Mouse (Mus musculus): ENCODE measurements around the gene Atp5e. TPM values are rescaled to one million over a fixed set of nuclear protein-coding genes. Genes with fewer than 3 reads are reported as not detected.

The Atp5e gene
- polyA plus RNA-seq, 1 experiment from 2014 or later, result 556 TPM

GRCm38 (mm10) chr2:174472818-174473549, 9.1 kb upstream of the Atp5e start, which contains the start of gene Prelid3b:
Gene Prelid3b (minus strand): TSS chr2:174473081.
- Histone ChIP-seq H3K36me3 (peaks cover 40% of the 10 kb centered on the region), H3K9me3 (replicated peaks) (no peaks in the 10 kb centered on the region), H3K27ac (peak within 1 kb of the TSS; percentile 93), H3K4me3 (peak within 1 kb of the TSS; percentile 79), H3K4me1 (peaks cover 21% of the 10 kb centered on the region), H3K27me3 (ENCODE audit: low read depth, poor library complexity, severe bottlenecking) (no peaks in the 10 kb centered on the region)
- under 1% methylated on average over 53 of the region's 53 CpGs for WGBS
- peak; percentile 99 for DNase-seq (ENCODE audit: low spot score)

- Histone ChIP-seq H3K9me3 (replicated peaks) (no peaks in the 10 kb centered on the region), H3K27me3 (ENCODE audit: low read depth, poor library complexity, severe bottlenecking) (no peaks in the 10 kb centered on the region), H3K4me3 (peak overlapping the region; percentile 79), H3K27ac (peak overlapping the region; percentile 93), H3K36me3 (peaks cover 46% of the 10 kb centered on the region), H3K4me1 (peaks cover 21% of the 10 kb centered on the region)
- no peak for DNase-seq (ENCODE audit: low spot score)
- WGBS, result 8% methylated on average over 30 of the region's 30 CpGs
Measured at GRCm38 (mm10) chr2:174472407-174472806, 8.5 kb upstream of the Atp5e start.

- peaks cover 19% of the 10 kb centered on the region for H3K4me1 ChIP-seq
- H3K36me3 ChIP-seq, result peaks cover 61% of the 10 kb centered on the region
- H3K27me3 ChIP-seq (ENCODE audit: low read depth, poor library complexity, severe bottlenecking), result no peaks in the 10 kb centered on the region
- no peak for DNase-seq (ENCODE audit: low spot score)
- WGBS, result 93% methylated on average over 7 of the region's 7 CpGs
- H3K9me3 ChIP-seq (replicated peaks), result no peaks in the 10 kb centered on the region
- H3K4me3 ChIP-seq, result no peak overlapping the region
- no peak overlapping the region for H3K27ac ChIP-seq
Measured at GRCm38 (mm10) chr2:174470786-174471405, 7.0 kb upstream of the Atp5e start.

GRCm38 (mm10) chr2:174470333-174470732, 6.4 kb upstream of the Atp5e start:
- DNase-seq (ENCODE audit: low spot score), result no peak
- no peaks in the 10 kb centered on the region for H3K27me3 ChIP-seq (ENCODE audit: low read depth, poor library complexity, severe bottlenecking)
- peaks cover 19% of the 10 kb centered on the region for H3K4me1 ChIP-seq
- H3K36me3 ChIP-seq, result peaks cover 66% of the 10 kb centered on the region
- no peak overlapping the region for H3K27ac ChIP-seq
- WGBS, result 93% methylated on average over 4 of the region's 4 CpGs
- no peak overlapping the region for H3K4me3 ChIP-seq
- H3K9me3 ChIP-seq (replicated peaks), result no peaks in the 10 kb centered on the region

- no peak for DNase-seq (ENCODE audit: low spot score)
- Histone ChIP-seq H3K27me3 (ENCODE audit: low read depth, poor library complexity, severe bottlenecking) (no peaks in the 10 kb centered on the region), H3K9me3 (replicated peaks) (no peaks in the 10 kb centered on the region), H3K4me3 (peak overlapping the region; percentile 78), H3K27ac (peak overlapping the region; percentile 94), H3K4me1 (peaks cover 28% of the 10 kb centered on the region), H3K36me3 (peaks cover 69% of the 10 kb centered on the region)
- 48% methylated on average over 10 of the region's 10 CpGs for WGBS
Measured at GRCm38 (mm10) chr2:174463370-174463769, 535 bp downstream of the Atp5e start.

GRCm38 (mm10) chr2:174459365-174459764, 4.5 kb downstream of the Atp5e start:
- Histone ChIP-seq H3K4me1 (peaks cover 28% of the 10 kb centered on the region), H3K4me3 (no peak overlapping the region), H3K27ac (no peak overlapping the region), H3K36me3 (peaks cover 31% of the 10 kb centered on the region), H3K9me3 (replicated peaks) (no peaks in the 10 kb centered on the region), H3K27me3 (ENCODE audit: low read depth, poor library complexity, severe bottlenecking) (no peaks in the 10 kb centered on the region)
- DNase-seq (ENCODE audit: low spot score), result no peak
- WGBS, result 85% methylated on average over 2 of the region's 2 CpGs

GRCm38 (mm10) chr2:174453681-174454080, 10.2 kb downstream of the Atp5e start:
- Histone ChIP-seq H3K4me3 (no peak overlapping the region), H3K27me3 (ENCODE audit: low read depth, poor library complexity, severe bottlenecking) (no peaks in the 10 kb centered on the region), H3K27ac (no peak overlapping the region), H3K9me3 (replicated peaks) (no peaks in the 10 kb centered on the region), H3K4me1 (no peaks in the 10 kb centered on the region), H3K36me3 (no peaks in the 10 kb centered on the region)
- no peak for DNase-seq (ENCODE audit: low spot score)
- 75% methylated on average over 7 of the region's 7 CpGs for WGBS

GRCm38 (mm10) chr2:174450353-174450752, 13.6 kb downstream of the Atp5e start, which contains the start of gene Tubb1:
Gene Tubb1 (plus strand): TSS chr2:174450695.
- H3K27ac ChIP-seq, result no peak within 1 kb of the TSS

GRCm38 (mm10) chr2:174448405-174448804, 15.5 kb downstream of the Atp5e start:
- H3K27me3 ChIP-seq (ENCODE audit: low read depth, poor library complexity, severe bottlenecking), result 0 out of 2 replicates have a peak, but pooled peaks cover 7% of the 10 kb centered on the region
- DNase-seq (ENCODE audit: low spot score), result no peak
- no peaks in the 10 kb centered on the region for H3K36me3 ChIP-seq
- H3K4me1 ChIP-seq, result peaks cover 11% of the 10 kb centered on the region
- H3K4me3 ChIP-seq, result no peak overlapping the region
- WGBS, result 85% methylated on average over 4 of the region's 4 CpGs
- no peak overlapping the region for H3K27ac ChIP-seq
- no peaks in the 10 kb centered on the region for H3K9me3 ChIP-seq (replicated peaks)

More at GRCm38 (mm10) chr2:174450353-174450752, 13.6 kb downstream of the Atp5e start, which contains the start of gene Tubb1:
- peaks cover 11% of the 10 kb centered on the region for H3K4me1 ChIP-seq
- H3K36me3 ChIP-seq, result no peaks in the 10 kb centered on the region
- DNase-seq (ENCODE audit: low spot score), result no peak
- no peak within 1 kb of the TSS for H3K4me3 ChIP-seq
- no peaks in the 10 kb centered on the region for H3K9me3 ChIP-seq (replicated peaks)
- 74% methylated on average over 4 of the region's 4 CpGs for WGBS
- 0 out of 2 replicates have a peak, but pooled peaks cover 7% of the 10 kb centered on the region for H3K27me3 ChIP-seq (ENCODE audit: low read depth, poor library complexity, severe bottlenecking)

- Histone ChIP-seq H3K4me1 (peaks cover 19% of the 10 kb centered on the region), H3K36me3 (no peaks in the 10 kb centered on the region), H3K27me3 (ENCODE audit: low read depth, poor library complexity, severe bottlenecking) (0 out of 2 replicates have a peak, but pooled peaks cover 7% of the 10 kb centered on the region), H3K27ac (peak overlapping the region; percentile 69), H3K9me3 (replicated peaks) (no peaks in the 10 kb centered on the region), H3K4me3 (no peak overlapping the region)
- WGBS, result 60% methylated on average over 8 of the region's 8 CpGs
- DNase-seq (ENCODE audit: low spot score), result no peak
Measured at GRCm38 (mm10) chr2:174446905-174447304, 17.0 kb downstream of the Atp5e start.

GRCm38 (mm10) chr2:174446492-174446891, 17.4 kb downstream of the Atp5e start:
- peak overlapping the region; percentile 69 for H3K27ac ChIP-seq
- no peak for DNase-seq (ENCODE audit: low spot score)
- peaks cover 19% of the 10 kb centered on the region for H3K4me1 ChIP-seq
- no peaks in the 10 kb centered on the region for H3K36me3 ChIP-seq
- 52% methylated on average over 7 of the region's 7 CpGs for WGBS
- no peak overlapping the region for H3K4me3 ChIP-seq
- H3K27me3 ChIP-seq (ENCODE audit: low read depth, poor library complexity, severe bottlenecking), result 0 out of 2 replicates have a peak, but pooled peaks cover 7% of the 10 kb centered on the region
- no peaks in the 10 kb centered on the region for H3K9me3 ChIP-seq (replicated peaks)

- 86% methylated on average over 6 of the region's 6 CpGs for WGBS
- Histone ChIP-seq H3K4me3 (no peak overlapping the region), H3K36me3 (no peaks in the 10 kb centered on the region), H3K27ac (no peak overlapping the region), H3K4me1 (peaks cover 19% of the 10 kb centered on the region), H3K27me3 (ENCODE audit: low read depth, poor library complexity, severe bottlenecking) (0 out of 2 replicates have a peak, but pooled peaks cover 7% of the 10 kb centered on the region), H3K9me3 (replicated peaks) (no peaks in the 10 kb centered on the region)
- DNase-seq (ENCODE audit: low spot score), result no peak
Measured at GRCm38 (mm10) chr2:174445018-174445417, 18.9 kb downstream of the Atp5e start.

GRCm38 (mm10) chr2:174444359-174444758, 19.5 kb downstream of the Atp5e start:
- Histone ChIP-seq H3K27me3 (ENCODE audit: low read depth, poor library complexity, severe bottlenecking) (0 out of 2 replicates have a peak, but pooled peaks cover 7% of the 10 kb centered on the region), H3K4me1 (peaks cover 23% of the 10 kb centered on the region), H3K27ac (no peak overlapping the region), H3K36me3 (no peaks in the 10 kb centered on the region), H3K4me3 (no peak overlapping the region), H3K9me3 (replicated peaks) (no peaks in the 10 kb centered on the region)
- WGBS, result 91% methylated on average over 7 of the region's 7 CpGs
- no peak for DNase-seq (ENCODE audit: low spot score)
